Mouse (Mus musculus) bone marrow macrophage, adult 2 months (primary cell): ENCODE measurements at regions not wholly inside any gene's neighbourhood (a gene's known extent, or its start where the extent isn't known, plus 50 kb on each side); places are given as distances from the start of the nearest gene placed in this dataset.

Experiments used
- CTCF ChIP-seq: IDR thresholded peaks from 2 replicates; pipeline ENCODE4 v1.5.1; 2012; ENCODE audit warnings: low read depth, mild to moderate bottlenecking, low read length, moderate library complexity
- POLR2A ChIP-seq: IDR thresholded peaks from 2 replicates; pipeline ENCODE4 v1.6.1; 2012; ENCODE audit warnings: mild to moderate bottlenecking, low read depth, low read length, borderline replicate concordance

DNA sequence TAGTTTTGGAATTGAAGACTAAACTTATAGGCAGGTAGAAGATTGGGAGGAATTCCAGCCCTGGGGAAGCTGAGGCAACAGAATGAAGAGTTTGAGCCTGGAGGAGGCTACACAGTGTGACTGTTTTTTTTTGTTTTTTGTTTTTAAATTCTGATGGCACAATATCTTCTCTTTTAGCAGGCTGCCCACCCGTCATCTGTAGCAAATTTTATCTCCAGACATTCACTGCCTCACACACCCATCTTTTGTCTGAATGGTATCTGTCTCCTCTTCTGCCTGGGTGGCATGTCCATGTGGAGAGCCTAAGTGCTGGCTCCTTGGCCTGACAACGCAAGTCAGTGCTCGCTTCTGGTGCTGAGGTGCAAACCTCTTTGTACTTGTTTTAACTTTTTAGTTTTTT lies 165.0 kb downstream of the Gja1 start:
- TF ChIP-seq CTCF (no peak), POLR2A (no peak)
